Mouse (Mus musculus) liver, postnatal 0 days (tissue): ENCODE data around the gene Methig1. TPM values are rescaled to one million over a fixed set of nuclear protein-coding genes. Genes with fewer than 3 reads are reported as not detected.
"Not testable (repeated sequence)": the region's sequence is repeated elsewhere in the genome, so short reads cannot be mapped to it uniquely, and the experiment has no call there.

Source experiments
- ATAC-seq: fragments of 200-750 bp; cut with Nextera tagmentation; 2 replicates; pipeline ENCODE4 v1.8.0; 2017; ENCODE audit warnings: mild to moderate bottlenecking, moderate library complexity
- DNase-seq: peaks from one replicate; pipeline ENCODE4 v3.0.0-alpha.2; 2016
- H3K27ac ChIP-seq: fragments of 300-500 bp; sonication (generic); 2 replicates; pipeline ENCODE4 v1.5.1; 2014; ENCODE audit warnings: antibody characterized with exemption, moderate library complexity, mild to moderate bottlenecking, low read depth
- H3K27me3 ChIP-seq: fragments of 300-500 bp; sonication (generic); 2 replicates; pipeline ENCODE4 v1.6.1; 2014; ENCODE audit warnings: low read length, control low read depth, mixed read lengths; ENCODE audit not compliant: insufficient read depth
- H3K36me3 ChIP-seq: fragments of 300-500 bp; sonication (generic); replicated peaks from 2 replicates; pipeline ENCODE4 v1.6.1; 2014; ENCODE audit warnings: mild to moderate bottlenecking, control low read depth, low read length, moderate library complexity, mixed read lengths; ENCODE audit not compliant: insufficient read depth
- H3K4me1 ChIP-seq: fragments of 300-500 bp; sonication (generic); 2 replicates; pipeline ENCODE4 v1.6.1; 2014; ENCODE audit warnings: antibody characterized with exemption, mild to moderate bottlenecking, control low read depth; ENCODE audit not compliant: insufficient read depth
- H3K4me2 ChIP-seq: fragments of 300-500 bp; sonication (generic); 2 replicates; pipeline ENCODE4 v1.6.1; 2014; ENCODE audit warnings: low read depth, mild to moderate bottlenecking, low read length, moderate library complexity, mixed read lengths
- H3K4me3 ChIP-seq: fragments of 300-500 bp; sonication (generic); 2 replicates; pipeline ENCODE4 v1.5.1; 2014; ENCODE audit warnings: low read depth, low read length
- H3K9ac ChIP-seq: fragments of 300-500 bp; sonication (generic); replicated peaks from 2 replicates; pipeline ENCODE4 v1.6.1; 2014; ENCODE audit warnings: mild to moderate bottlenecking, moderate library complexity
- H3K9me3 ChIP-seq: fragments of 300-500 bp; sonication (generic); 2 replicates; pipeline ENCODE4 v1.6.1; 2016; ENCODE audit warnings: mild to moderate bottlenecking, control low read depth, low read length, mixed read lengths
- CTCF ChIP-seq: sonication (generic); IDR thresholded peaks from 2 replicates; pipeline ENCODE4 v1.5.1; 2016; ENCODE audit warnings: antibody characterized with exemption, low read depth
- EP300 ChIP-seq: IDR thresholded peaks from 2 replicates; pipeline ENCODE4 v1.6.1; 2016; ENCODE audit warnings: antibody characterized with exemption, low read depth, mild to moderate bottlenecking
- WGBS: fragments of 180-500 bp; shearing (Covaris S2); extraction: QIAGEN DNeasy Blood & Tissue Kit; methylation state at CpG from one replicate; pipeline ENCODE4 v1.1.7; 2014; ENCODE audit not compliant: insufficient replicate concordance; 5-methylcytosine and 5-hydroxymethylcytosine counted together
- polyA plus RNA-seq: library from polyadenylated mRNA; unstranded; fragments of >200 nt; fragmentation: Nextera tagmentation; extraction: Ambion mirVana; gene quantifications from 2 replicates; pipeline ENCODE4 v1.2.1, GENCODE M21; 2015

Gene Methig1
- polyA plus RNA-seq, 1 experiment from 2014 or later: 0.12 TPM

DNA sequence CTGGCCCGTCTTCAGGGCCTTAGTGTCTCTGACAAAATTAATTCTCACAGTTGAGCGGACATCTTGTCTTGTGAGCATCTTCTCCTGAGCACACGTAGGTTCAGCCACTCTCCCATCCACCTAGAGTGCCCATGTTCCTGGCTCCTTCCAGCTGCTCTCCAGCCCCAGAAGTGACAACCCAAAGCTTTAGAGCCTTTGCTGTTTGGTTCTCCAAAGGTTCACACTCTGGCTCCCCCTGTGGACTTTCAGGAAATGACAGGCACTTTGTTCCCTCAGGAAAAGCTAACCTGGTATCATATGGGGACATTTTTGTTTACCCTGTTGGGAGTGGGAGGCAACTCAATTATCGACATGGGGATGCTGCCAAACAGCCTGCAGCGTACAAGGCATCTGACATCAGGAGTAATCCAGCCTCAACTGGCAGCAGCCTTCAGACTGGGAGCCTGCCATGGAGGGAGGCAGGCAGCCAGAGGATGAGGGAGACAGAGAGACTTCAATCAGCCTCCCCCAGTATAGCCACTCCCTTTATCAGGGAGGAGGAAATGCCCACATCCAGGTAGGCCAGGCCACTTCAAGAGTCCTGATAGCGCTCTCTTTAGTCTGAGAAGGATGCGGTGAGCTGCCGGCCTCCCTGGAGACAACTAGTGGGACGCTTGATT lies 25.0 kb downstream of the Methig1 start:
- not testable (repeated sequence) for H3K4me3 ChIP-seq, H3K27ac ChIP-seq, DNase-seq, H3K4me1 ChIP-seq, H3K9ac ChIP-seq, H3K36me3 ChIP-seq, H3K9me3 ChIP-seq, H3K4me2 ChIP-seq, H3K27me3 ChIP-seq
- ATAC-seq: peak; percentile 84
- TF ChIP-seq CTCF: peak; percentile 40
- WGBS: 36% methylated on average over 3 of the region's 9 CpGs

DNA sequence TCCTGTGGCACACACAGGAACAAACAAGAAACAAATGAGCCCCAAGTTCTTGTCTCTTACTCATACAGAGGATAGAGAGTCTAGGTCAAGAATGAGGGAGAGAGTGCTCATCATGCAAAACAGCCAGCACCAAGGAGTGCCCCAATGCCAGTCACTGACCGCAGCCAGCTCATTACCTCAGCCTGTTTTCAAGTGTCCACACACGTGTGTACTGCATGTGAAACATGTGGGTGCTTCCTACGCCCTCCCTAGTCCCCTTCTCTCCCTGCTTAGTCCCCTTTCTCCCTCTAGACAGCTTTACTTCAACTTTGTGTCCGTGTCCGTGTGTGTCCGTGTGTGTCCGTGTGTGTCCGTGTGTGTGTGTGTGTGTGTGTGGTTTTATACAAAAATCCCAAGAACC lies 26.7 kb downstream of the Methig1 start:
- no peak overlapping the region for H3K4me3 ChIP-seq
- no peaks in the 10 kb centered on the region for H3K9me3 ChIP-seq
- no peak overlapping the region for H3K9ac ChIP-seq
- no peaks in the 10 kb centered on the region for H3K36me3 ChIP-seq
- no peak overlapping the region for H3K4me2 ChIP-seq
- no peak overlapping the region for H3K27ac ChIP-seq
- no peak for ATAC-seq
- H3K27me3 ChIP-seq: no peaks in the 10 kb centered on the region
- 85% methylated on average over 8 of the region's 8 CpGs for WGBS
- H3K4me1 ChIP-seq: 0 out of 2 replicates have a peak, but pooled peaks cover 3% of the 10 kb centered on the region
- TF ChIP-seq CTCF (no peak), EP300 (no peak)
- DNase-seq: no peak

DNA sequence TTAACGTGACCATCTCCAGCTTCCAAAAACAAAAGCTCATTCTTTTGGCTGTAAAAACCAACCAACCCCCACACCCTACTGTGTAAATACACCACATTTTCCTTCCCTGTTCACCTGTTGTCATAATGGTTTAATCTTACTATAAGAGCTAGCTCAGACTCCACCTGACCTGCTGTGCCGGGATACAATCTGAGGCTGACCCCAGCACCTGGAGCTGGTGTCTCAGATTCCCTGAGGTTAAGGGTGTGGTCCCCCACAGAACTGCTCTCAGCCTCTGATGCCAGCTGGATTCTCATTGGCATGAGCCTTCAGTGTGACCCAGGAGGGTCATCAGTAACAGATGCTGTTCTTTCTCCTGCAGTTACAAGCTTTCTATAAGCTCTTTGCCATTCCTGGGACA lies 27.2 kb downstream of the Methig1 start:
- DNase-seq: no peak
- Histone ChIP-seq H3K27ac (no peak overlapping the region), H3K4me2 (no peak overlapping the region), H3K4me1 (0 out of 2 replicates have a peak, but pooled peaks cover 3% of the 10 kb centered on the region), H3K9ac (no peak overlapping the region), H3K9me3 (no peaks in the 10 kb centered on the region), H3K27me3 (no peaks in the 10 kb centered on the region), H3K36me3 (no peaks in the 10 kb centered on the region), H3K4me3 (no peak overlapping the region)
- TF ChIP-seq EP300: no peak
- no peak for ATAC-seq
- 63% methylated on average over 2 of the region's 2 CpGs for WGBS

DNA sequence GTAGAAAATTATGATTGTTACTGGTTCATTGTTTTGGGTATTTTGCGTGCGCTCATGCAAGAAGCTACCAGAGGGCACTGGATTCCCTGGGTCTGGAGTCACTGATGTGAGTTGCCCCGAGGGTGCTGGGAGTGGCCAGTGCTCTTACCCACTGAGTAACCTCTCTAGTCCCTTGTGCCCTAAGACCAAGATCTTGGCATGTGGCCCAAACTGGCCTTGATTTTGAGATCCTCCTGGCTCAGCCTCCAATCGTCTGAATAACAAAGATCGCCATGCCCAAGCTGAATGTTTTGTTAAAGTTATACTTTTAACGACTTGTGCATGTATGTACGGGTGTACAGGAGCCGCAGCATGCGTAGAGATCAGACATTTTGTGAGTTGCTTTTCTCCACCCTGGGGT lies 32.8 kb downstream of the Methig1 start:
- no peaks in the 10 kb centered on the region for H3K9me3 ChIP-seq
- H3K27me3 ChIP-seq: no peaks in the 10 kb centered on the region
- DNase-seq: no peak
- H3K36me3 ChIP-seq: 0 out of 2 replicates have a peak, but pooled peaks cover 2% of the 10 kb centered on the region
- TF ChIP-seq EP300: no peak
- peaks cover 9% of the 10 kb centered on the region; the same call in 1 of the 2 replicates for H3K4me1 ChIP-seq
- H3K4me3 ChIP-seq: no peak overlapping the region
- ATAC-seq: no peak
- no peak overlapping the region for H3K27ac ChIP-seq
- no peak overlapping the region for H3K9ac ChIP-seq
- H3K4me2 ChIP-seq: no peak overlapping the region
- 86% methylated on average over 9 of the region's 9 CpGs for WGBS

DNA sequence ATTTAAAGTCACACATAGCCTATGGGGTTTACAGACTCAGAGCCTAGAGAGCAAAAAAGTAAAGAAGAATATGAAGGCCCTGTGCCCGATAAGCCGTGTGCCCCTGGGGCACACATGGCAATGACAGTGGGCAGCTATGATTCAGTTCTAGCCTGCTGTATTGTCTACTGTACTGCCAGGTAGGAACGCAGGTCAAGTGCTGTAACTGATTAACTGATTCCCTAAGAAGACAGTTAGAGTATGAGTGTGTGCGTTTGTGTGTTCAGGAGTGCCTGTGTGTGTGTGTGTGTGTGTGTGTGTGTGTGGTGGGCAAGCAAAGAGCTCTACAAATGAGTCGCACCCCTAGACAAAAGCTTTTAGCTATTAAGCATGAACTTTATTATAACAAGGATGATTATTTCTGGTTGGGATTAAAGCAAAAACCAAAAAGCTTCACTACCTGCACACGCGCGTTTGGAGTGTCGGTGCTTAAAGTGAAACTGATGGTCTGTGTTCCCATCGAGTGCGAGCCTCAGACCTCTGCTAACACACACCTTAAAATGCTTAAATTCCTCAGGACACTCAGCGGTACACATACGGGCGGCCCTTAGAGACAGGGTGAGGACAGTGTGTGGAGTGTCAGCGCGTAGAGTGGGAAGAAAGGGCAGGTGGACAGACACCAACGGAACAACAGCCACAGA lies 34.7 kb downstream of the Methig1 start:
- Histone ChIP-seq H3K4me3 (no peak overlapping the region), H3K9ac (no peak overlapping the region), H3K36me3 (peaks cover 2% of the 10 kb centered on the region; the same call in 1 of the 2 replicates), H3K4me1 (peaks cover 12% of the 10 kb centered on the region), H3K27me3 (no peaks in the 10 kb centered on the region), H3K4me2 (0 out of 2 replicates have a peak overlapping the region, but pooled peaks have one; percentile 6), H3K27ac (peak overlapping the region; percentile 34; the same call in 1 of the 2 replicates), H3K9me3 (no peaks in the 10 kb centered on the region)
- peak; percentile 42; the same call in 1 of the 2 replicates for ATAC-seq
- TF ChIP-seq CTCF (no peak), EP300 (no peak)
- 79% methylated on average over 17 of the region's 17 CpGs for WGBS
- DNase-seq: no peak

DNA sequence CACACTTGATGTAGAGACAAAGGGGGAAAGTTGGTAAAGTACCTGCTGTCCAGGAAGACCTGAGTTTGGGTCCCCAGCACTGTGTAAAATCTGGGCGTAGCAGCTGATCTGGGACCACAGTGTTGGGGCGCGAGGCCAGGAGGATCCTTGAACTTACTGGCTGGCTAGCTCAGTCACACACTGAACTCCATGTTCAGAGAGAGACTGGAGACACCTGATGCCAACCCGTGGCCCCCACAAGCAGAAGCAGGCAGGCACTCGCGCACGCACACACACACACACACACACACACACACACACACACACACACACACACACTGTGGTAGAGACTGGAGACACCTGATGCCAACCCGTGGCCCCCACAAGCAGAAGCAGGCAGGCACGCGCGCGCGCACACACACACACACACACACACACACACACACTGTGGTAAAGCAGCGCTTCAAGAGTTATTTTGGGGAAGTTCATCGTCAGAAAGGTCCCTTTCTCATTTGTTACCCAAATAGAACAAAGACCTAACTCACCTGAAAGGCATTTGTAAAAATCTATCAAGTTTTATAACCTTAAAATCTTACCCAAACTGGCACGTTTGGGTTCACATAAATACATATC lies 35.4 kb downstream of the Methig1 start:
- H3K27ac ChIP-seq: no peak overlapping the region
- peaks cover 4% of the 10 kb centered on the region for H3K36me3 ChIP-seq
- no peak overlapping the region for H3K4me3 ChIP-seq
- WGBS: 57% methylated on average over 16 of the region's 16 CpGs
- no peak overlapping the region for H3K4me2 ChIP-seq
- no peak overlapping the region for H3K9ac ChIP-seq
- no peaks in the 10 kb centered on the region for H3K9me3 ChIP-seq
- H3K27me3 ChIP-seq: no peaks in the 10 kb centered on the region
- peaks cover 12% of the 10 kb centered on the region for H3K4me1 ChIP-seq
- no peak for TF ChIP-seq CTCF
- TF ChIP-seq EP300: no peak
- DNase-seq (no peak), ATAC-seq (no peak)
